Mouse (Mus musculus) induced T-regulatory cell, adult 2 months (primary cell): ENCODE results near the gene Tekt4.

ENCODE experiments used
- DNase-seq: peaks from one replicate; pipeline ENCODE4 v3.0.0-alpha.2; 2012; ENCODE audit warnings: low read depth

Tekt4 gene

GRCm38 (mm10) chr17:25454272-25454671 is at the start of gene Tekt4:
Tekt4 (plus strand) TSS chr17:25454615.
- no peak for DNase-seq

DNA sequence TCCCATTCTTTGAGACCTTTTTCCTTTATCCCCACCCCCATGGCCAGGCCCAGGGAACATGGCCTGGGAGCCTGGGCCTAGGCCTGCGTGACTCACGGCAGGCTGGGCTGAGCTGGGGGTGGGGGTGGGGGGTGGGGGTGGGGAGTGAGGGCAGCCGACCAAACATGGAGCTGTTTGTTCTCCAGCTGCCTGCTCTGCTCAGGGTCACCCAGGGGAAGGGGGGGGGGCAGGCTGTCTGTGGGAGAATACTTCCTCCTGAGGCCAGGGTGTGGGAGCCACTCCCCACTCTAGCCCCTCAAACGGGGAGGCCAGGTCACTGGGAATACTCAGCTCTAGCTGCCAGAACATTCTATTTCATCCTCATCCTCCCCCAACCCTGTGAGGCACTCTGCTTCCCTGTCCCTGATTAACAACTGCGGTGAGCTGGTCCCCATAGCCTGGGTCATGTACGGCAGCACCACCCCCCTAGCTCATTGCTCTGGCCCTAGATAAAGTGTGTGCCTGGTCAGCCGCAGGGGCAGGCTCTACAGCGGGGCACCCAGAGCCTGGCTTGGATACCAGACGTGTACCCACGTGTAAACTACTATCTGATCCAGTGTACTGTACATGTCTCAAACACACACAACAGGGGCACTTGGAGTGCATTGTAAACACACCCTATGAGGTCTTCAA is 49.1 kb upstream of the Tekt4 start:
- DNase-seq: no peak

DNA sequence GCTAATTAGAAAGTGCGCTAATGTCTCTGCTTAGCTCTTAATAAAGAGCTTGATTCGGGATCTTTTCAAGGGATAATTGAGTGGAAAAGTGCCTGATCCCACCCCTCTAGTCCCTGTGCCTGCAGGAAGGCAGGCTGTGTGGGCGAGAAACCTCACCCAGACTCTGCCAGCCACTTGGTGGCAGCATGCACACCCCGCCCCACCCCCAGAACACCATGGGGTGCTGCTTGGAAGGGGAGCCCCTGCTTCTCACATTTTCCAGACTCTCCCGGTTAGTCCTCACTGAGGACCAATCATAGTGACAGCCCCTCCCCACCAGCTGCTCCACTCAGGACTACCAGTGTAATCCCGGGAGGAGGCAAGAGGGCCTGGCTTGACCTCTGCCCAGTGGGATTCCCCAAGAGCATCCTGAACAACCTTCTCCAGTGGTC is 48.4 kb upstream of the Tekt4 start:
- DNase-seq: no peak

- DNase-seq: no peak
Observed at GRCm38 (mm10) chr17:25407352-25407751, 47.1 kb upstream of the Tekt4 start.

DNA sequence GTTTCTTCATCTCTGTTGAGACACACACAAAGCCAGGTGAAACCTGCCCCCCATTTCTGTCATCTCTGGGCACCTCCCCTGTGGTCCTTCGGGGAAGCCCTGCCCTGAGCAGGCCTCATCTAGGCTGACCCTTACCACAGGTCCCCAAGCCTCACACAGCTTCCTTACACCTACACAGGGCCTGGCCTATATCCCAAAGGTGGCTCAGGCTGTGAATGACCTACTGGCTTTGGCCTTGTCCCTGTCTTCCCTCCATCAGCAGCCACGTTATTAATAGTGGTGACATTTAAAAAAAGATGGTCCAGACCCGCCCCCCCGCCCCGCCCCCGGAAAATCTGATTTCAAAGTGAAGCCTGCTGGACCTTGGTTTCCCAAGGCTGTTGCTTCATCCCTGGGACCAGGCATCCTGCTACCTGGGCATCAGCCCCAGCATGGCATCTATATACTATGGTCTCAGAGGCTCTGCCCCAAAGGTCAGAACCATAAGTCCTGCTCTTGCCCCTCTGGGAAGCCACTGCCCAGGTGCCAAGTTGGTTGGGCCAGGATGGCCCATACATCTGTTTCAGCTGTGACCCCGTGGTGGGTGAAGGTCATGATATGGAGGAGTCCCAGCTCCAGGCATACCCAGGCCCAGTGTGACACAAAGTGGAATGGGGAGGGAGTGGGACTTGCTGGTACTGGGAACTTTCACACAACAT is 46.0 kb upstream of the Tekt4 start:
- DNase-seq: no peak

- no peak for DNase-seq
Observed at GRCm38 (mm10) chr17:25409621-25410020, 44.8 kb upstream of the Tekt4 start.

- no peak for DNase-seq
Observed at GRCm38 (mm10) chr17:25410180-25410579, 44.2 kb upstream of the Tekt4 start.

DNA sequence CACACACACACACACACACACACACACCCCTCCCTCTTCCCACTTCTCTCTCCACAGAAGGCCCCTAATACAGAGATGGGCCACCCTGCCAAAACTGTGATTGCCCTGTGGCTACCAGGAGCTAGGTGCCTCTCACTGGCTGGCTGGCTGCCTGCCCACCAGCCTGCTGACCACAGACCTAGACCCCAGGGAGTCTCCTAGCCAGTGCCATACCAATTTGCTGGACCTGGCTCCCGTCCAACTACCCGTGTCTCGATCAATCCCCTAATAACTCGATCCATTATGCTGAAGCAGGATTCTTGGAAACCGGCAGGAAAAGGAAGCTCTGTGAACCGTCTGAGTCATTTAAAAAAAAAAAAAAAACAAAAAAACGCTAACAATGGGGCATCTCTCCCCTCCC is 43.6 kb upstream of the Tekt4 start:
- DNase-seq: no peak

- no peak for DNase-seq
Observed at GRCm38 (mm10) chr17:25411251-25411650, 43.2 kb upstream of the Tekt4 start.

GRCm38 (mm10) chr17:25414209-25414608 is 40.2 kb upstream of the Tekt4 start:
- no peak for DNase-seq

GRCm38 (mm10) chr17:25414917-25415316 is 39.5 kb upstream of the Tekt4 start:
- DNase-seq: no peak

GRCm38 (mm10) chr17:25415421-25415913 is 38.9 kb upstream of the Tekt4 start:
- DNase-seq: no peak

- no peak for DNase-seq
Observed at GRCm38 (mm10) chr17:25416219-25416618, 38.2 kb upstream of the Tekt4 start.

- DNase-seq: no peak
Observed at GRCm38 (mm10) chr17:25417990-25418389, 36.4 kb upstream of the Tekt4 start.

GRCm38 (mm10) chr17:25418926-25419325 is 35.5 kb upstream of the Tekt4 start:
- DNase-seq: no peak

DNA sequence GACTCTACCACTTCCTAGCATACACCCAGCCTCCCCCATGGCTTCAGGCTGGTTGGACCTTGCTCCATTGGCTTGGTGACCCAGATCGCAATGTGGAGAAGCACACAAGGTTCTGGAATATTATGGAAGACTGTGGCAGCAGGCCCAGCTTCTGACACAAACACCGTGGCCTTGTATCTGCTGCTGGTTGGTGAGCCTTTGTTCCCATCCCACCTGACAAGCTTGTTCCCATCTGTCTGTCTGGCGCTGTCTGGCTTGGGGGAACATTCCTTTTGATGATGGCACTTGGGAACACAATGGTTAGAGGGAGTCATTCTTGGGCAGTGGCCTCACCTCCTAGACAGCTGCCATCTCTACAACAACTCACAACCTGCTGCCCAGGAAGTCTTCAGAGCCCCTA is 33.4 kb upstream of the Tekt4 start:
- no peak for DNase-seq

DNA sequence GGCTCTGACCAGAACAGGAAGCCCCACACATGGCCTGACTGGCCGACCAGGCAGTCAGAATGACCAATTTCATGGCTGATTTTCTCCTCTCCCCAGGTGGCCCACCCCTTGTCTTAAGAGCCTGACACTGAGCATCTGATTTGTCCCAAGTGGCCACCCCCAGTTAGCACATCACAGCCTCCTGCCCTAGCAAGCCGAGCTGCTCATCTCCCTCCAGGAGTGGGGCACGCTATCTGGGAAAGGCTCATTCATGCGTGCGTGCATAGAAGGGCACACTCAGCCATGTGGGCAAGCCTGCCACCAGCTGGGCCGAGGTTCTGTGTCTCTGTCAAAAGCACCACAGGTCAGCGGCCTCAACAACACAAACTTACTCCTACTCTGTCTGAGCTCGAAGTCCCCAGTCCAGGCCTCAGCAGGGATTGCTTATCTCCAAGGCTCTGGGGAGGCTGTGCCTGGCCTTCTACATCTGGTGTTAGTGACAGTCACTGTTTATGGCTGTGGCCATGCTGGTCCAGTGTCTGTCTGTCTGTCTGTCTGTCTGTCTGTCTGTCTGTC is 29.8 kb upstream of the Tekt4 start:
- DNase-seq: no peak

DNA sequence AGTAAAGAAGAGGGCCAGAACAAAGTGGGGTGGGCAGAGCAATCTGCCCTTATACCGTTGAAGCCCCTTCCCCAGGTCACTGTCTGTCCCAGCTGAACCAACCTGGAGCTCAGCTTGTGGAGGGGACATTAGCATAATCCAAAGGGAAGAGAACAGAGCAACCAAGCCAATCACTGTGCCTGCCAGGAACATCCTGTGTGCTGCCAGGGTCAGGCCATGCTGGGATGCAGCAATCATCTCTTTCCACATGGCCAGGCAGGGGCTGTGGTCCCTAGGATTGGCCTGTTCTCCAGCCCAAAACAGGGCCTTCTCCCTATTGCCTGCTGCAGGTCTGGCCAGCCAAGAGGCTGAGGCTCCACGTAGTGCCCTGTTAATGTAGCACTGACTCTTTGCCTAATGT is 28.4 kb upstream of the Tekt4 start:
- no peak for DNase-seq

DNA sequence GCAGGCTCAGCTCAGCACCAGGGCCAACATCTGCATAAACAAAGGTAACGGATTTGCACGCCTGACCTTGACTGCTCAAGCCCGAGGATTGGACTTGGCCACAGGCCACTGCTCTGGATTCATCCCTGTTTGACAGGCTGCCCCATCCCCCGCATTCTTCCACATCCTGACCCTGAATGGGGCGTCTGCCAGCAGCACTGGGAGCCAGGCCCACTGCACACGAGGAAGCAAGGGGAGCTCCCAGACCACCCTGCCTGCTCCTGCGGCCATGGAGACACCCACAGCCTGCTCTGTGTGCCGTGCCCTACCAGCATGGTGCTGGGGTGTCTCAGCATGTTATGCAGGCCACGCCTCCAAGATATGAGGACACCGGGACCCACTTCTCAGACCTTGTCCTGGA is 27.0 kb upstream of the Tekt4 start:
- no peak for DNase-seq

- DNase-seq: no peak
Observed at GRCm38 (mm10) chr17:25429240-25429639, 25.2 kb upstream of the Tekt4 start.

GRCm38 (mm10) chr17:25429886-25430285 is 24.5 kb upstream of the Tekt4 start:
- DNase-seq: no peak

DNA sequence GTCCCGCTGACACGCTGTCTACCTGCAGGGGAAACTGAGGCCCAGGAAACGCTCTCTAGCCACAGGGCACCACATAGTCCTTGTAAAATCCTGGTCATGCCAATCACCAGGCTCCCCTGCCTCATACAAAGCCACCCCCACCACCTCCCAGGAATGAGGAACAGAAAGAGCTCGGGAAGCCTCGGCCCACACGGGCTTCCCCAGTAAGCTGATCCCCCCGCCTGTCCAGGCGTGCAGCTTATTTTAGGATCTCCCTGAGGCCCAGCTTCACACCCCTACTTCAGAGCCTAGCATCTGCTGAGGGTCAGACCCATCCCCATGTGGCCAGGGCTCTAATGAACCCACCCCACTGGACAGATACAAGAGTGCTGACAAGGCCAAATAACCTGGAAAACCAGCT is 23.9 kb upstream of the Tekt4 start:
- DNase-seq: no peak

- no peak for DNase-seq
Observed at GRCm38 (mm10) chr17:25432433-25433181, 21.8 kb upstream of the Tekt4 start.
